Mouse (Mus musculus) cerebellum, adult 11 months (tissue): ENCODE measurements around the gene Klc4.

Source experiments
- DNase-seq: peaks from one replicate; pipeline ENCODE4 v3.0.0; 2022

The Klc4 gene

DNA sequence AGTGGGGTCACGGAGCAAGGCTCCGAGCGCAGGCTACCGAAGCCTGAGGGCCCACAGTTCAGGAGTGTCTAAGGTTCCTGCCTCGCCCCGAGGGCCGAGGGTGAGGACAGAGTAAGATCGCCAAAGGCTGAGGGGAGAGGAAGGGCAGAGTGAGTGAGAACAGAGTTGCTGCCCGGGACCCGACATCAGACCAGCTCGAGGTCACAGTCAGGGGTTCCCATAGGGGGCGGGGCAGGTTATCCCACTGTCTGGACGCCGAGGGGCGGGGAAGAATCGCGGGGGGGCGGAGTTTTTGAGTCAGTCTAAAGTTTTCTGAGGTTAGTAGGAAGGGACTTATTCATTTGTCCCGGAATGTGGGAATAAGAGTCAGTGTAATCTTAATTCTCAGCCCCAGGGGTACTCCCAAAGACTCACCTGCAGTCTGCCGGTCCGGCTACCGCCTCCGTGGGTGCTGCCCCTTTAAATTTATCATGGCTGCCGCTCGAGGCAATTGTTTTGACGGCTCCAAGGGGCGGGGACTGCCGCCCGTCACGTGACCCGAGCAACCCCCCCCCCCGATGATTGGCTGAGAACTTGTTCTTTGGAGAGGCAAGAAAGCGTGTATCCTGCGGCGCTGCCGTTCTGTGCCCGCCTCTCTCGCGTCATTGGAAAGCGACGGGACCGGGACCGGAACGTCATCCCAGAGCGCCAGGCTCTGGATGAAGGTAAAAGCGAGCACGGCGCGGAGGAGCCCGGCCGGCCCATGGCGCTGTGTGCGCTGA, at the start of gene Klc4, which contains the start of gene Mrpl2:
Gene Klc4 (minus strand): TSS at position 462 of the 761 bp plus-strand sequence.
Gene Mrpl2 (plus strand): TSS at position 669 of the 761 bp plus-strand sequence.
- DNase-seq, result peak; percentile 98

DNA sequence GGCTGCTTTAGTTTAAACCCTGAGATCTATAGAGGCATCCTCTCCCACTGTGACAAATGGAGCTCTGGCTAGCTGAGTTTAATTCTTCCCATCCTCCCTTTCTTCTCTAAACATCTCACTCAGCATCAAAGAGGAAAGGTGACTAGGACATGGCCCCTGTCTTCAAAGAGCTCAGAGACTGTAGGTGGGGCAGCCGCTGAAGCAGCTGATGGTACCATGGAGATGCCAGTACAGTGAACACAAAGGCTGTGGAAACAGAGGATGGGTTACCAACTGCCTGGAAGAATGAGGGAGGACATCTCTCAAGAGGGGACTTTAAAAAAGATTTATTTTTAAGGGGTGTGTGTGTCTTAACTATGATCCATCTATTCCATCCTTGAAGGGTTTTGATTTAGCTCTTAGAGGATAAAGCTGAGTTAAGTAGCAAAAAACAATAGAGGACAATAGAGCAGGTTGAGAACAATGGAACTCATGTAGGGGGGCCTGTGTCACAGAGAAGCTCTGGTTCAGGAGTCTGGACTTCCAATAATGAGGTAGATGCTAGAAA, 48.8 kb upstream of the Klc4 start:
- no peak for DNase-seq

DNA sequence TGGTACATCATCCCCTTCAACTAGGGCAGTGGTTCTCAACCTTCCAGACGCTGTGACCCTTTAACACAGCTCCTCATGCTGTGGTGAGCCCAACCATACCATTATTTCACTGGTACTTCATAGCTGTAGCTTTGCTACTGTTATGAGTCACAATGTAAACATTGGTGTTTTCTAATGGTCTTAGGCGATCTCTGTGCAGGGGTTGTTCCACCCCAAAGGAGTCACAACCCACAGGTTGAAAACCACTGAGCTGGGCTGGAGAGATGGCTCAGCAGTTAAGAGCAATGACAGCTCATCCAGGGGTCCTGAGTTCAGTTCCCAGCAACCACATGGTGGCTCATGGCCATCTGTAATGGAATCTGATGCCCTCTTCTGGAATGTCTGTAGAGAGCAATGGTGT, 45.6 kb upstream of the Klc4 start:
- DNase-seq, result no peak

DNA sequence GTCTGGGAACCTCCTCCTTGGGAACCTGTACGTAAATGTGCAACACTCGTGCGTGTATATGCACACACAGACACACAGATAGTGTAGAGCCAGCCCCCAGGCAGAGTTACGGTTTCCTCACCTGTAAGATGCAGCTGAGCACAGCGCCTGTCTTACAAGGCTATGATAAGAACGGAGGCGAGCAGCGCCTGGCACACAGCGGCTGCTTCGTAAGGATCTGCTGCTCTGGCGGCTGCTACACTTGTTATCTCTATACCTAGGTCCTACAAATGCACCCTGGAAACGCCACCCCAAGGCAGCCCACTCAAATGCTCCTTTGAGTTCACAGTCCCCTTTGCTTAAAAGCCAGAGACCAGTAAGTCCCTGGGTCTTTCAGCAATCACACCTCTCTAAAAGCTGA, 44.8 kb upstream of the Klc4 start:
- no peak for DNase-seq

DNA sequence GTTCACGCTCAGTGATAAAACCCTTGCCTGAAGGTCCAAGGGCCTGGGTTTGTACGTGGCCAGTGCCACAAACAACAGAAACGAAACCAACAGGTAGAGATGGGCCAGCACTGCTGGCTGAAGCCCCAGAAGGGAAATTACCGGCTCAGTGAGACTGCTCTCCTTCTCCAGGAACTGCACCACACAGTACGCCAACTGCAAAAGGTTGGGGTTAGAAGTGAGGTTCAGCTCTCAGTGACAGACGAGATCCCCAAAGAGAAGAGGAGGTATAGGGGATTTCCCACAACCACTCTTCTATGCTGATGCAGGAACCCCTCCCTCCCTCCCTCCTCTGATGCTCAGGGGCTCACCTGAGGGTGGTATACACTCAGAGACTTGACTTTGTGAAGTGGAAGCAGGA, 40.1 kb upstream of the Klc4 start:
- DNase-seq, result no peak

DNA sequence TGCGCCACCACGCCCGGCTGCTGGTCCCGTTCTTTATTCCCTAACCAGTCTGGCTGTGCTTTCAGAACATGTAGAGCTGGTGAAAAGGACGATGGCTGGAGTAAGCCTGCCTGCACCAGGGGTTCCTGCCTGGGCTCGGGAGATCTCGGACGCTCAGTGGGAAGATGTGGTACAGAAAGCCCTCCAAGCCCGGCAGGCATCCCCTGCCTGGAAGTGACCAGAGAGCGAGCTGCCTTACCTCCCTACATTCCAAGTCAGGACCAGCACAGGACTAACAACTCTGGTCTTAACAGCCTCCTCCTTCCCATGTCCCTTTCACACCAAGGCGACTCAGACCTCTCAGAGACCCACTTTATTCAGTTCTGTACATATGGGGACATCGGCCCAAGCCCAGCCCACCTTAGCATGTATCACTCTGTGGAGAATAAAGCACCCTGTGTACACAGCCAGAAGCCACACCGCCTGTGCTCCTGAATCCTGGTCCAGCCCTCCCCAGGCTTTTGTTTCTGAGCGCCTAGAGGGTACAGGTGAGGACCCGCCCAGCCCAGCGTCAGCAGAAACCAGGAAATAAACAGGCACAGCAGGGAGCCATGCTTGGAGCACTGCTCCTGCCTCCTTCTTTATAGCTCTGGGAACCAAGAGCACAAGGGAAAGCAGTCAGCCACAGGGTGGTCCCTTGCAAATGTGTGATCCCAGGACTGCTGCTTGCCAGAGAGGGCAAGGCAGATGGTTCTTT, 37.0 kb upstream of the Klc4 start:
- DNase-seq, result no peak

DNA sequence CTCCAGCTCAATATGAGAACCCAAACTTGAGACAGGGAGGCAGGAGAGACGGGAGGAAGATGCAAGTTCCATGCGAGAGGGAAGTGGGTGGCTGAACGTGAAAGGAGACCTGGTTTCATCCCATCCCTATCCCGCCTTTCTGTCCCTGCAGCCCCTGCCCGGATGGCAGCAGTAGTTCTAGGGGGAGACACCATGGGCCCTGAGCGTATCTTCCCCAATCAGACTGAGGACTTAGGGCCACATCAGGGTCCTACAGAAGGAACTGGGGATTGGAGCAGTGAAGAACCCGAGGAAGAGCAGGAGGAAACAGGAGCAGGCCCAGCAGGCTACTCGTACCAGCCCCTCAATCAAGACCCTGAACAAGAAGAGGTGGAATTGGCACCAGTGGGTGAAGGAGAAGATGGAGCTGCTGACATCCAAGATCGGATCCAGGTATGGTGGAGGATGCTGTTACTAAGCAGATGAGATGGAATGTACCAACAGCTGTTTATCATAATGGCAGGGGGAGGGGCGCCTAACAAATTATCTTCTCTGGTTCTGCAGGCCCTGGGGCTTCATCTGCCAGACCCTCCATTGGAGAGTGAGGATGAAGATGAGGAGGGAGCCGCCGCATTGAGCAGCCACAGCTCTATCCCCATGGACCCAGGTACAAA, 35.8 kb upstream of the Klc4 start:
- no peak for DNase-seq

DNA sequence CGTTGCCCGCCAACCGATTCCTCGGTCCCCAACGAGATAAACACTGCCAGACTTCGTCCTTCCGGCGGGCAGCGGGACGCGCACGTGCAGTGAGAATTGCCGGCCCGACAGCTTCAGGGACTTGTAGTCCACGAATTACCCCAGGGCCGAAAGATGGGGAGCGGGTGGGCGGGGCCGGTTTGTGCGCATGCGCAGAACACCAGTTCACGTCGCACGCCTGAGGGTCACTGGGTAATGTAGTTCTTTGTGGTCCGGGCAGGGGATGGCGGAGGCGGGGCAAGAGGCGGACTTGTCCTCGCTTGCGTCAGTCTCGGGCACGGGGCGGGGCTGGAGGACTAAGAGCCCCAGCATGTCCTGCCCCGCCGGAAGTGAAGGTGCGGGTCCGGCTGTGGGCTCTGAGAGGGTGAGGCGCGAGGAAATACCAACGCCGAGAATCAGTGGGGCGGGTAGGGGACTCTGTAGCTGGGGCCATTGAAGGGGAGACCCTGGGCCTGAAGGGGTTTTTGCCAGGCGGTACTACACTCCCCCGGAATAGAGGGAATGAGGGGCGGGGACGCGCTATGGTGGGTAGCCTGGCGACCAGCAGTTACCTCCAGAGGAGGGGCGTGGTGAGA, 35.0 kb upstream of the Klc4 start, which contains the start of gene Klhdc3:
Gene Klhdc3 (minus strand): TSS at position 155 of the 614 bp plus-strand sequence.
- peak; percentile 98 for DNase-seq

DNA sequence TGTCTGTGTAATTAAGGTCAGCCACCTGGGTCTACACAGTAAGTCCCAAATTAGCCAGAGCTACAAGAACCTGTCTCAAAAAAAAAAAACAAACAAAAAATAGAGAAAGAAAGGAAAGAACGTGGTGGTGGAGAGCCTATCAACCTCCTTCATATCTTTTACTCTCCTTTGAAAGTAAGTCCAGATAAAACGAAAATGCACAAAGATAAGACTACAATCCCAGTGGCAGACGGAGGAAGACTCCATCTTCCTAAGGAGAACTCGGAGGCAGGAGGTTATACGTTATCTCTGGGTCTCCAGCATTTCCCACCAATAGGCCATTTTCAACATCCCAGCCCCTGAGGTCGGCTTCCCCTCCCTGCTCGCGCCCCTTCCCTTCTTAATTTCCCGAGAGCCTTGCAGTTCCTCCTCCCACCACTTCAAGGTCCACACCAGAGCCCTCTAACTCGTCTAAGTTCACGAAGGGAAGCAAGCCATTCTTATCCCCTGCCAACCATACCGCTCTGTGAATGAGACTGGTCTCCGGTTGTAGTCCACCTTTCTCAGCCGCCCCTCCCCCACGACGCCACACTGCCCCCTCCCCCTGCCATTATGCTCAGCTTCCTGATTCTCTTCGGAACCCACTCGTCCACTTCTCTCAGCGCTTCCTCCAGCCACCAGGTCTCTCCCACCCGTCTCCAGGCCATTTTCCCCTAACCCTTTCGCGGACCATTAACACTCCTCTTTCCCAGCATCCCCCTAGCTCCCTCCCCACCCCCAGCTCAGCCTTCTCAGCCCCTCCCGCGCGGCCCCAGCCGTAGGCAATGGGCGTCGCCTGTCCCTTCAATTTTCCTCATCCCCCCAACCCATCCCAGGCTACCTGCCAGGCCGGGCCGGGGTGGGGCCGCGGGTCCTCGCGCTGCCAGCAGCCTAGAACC, 34.3 kb upstream of the Klc4 start:
- DNase-seq, result no peak

DNA sequence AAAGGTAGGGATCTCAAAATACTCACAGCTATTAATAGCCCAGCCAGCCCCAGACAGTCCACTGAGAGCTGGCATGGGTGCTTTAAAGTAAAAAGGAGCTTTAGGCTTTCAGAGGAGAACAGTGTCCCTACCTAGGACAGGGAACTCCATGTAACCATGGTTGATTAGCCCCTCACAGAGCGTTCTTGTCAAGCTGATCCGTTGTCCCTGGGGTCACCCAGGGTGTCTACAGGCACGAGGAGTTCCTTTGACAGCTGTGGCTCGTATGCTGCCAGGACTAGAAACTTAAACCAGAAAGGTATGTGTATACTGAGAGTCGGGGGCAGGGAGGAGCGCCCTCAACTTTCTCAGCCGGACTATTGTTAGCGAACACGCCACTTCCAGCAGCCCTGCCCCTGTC, 33.1 kb upstream of the Klc4 start:
- DNase-seq, result no peak

DNA sequence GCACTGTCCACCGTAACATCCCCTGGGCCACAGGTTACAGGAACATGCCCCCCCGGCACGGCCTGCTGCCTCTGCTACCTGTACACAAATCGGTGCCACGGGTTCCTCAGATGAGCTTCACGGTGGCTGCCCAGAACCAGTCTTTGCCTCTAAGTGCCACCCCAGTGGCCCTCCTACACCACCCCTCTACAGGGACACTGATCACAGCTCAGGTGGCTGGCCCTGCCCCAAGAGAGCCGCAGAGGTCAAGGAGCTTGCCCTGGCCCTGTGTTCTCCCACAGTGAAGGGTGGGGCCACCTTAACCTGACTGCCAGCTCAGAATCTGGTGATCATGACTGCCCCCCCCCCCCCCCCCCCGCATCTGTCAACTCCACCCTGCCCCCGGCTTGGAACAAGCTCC, 32.6 kb upstream of the Klc4 start, which contains the start of gene Mea1:
Gene Mea1 (plus strand): TSS at position 378 of the 400 bp plus-strand sequence.
- DNase-seq, result no peak

DNA sequence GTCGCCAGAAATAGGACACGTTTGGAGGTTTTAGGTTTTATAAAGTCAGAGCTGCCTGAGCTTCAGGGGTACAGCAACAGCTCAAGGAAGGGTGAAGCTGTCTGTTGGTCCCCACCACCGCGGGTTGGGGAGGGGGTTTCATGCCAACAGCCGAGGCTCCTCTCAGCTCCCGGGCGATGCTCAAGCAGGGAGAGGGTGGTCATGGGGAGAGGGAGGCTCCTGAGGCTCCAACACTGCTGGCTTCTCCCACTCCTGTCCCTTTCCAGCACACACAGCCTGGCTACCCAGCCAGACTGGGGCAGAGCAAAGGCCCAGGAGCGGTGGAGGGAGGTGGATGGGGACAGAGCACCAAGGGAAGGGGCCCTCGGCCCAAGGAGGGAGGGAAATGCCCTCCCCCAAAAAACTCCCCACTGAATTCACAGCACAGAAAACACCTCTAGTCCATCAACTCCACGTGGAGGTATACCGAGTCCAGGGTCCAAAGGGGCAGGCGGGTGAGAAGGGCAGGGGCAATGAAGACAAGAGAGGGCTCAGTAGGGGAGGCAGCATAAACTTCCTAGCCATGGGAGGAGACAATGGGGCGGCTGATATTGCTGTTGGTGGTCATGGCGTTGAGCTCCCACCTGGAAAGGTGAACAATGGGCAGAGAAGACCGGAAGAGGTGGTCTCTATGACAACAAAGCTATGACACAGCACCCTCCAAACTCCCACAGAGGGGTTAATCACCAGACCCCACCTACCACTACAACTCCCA, 28.9 kb upstream of the Klc4 start:
- DNase-seq, result no peak

DNA sequence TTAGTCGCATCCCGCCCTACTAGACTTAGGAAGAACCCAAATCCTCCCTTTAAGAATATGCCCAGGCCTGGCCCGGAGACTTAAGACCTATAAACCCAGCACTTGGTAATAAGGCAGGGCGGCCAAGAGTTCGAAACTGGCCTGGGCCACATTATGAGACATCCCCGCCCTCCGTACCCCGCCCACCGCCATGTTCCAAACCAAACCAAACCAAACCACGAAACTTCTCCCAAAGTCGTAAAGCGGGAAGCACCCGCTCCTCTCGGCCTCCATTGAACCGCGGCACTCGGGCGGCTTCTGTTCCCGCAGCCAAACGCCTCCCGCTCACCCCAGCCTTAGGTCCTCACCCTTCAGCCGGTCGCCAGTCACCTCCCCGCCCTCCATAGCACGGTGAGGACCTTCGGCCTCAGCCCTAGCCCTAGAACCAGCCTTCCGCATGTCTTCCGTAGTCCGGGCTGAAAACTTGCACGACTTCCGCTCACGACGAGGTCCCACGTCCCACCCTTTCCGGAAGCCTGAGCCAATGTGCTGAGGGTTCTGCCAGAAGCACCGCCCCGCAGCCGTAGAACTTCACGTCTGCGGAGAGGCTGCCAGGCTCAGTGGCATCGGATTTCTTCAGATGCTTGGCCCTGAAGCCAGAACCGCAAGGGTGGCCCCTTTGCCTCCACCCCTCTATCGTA, 28.2 kb upstream of the Klc4 start, which contains the start of gene Rrp36:
Gene Rrp36 (minus strand): TSS at position 503 of the 680 bp plus-strand sequence.
- DNase-seq, result peak; percentile 79

DNA sequence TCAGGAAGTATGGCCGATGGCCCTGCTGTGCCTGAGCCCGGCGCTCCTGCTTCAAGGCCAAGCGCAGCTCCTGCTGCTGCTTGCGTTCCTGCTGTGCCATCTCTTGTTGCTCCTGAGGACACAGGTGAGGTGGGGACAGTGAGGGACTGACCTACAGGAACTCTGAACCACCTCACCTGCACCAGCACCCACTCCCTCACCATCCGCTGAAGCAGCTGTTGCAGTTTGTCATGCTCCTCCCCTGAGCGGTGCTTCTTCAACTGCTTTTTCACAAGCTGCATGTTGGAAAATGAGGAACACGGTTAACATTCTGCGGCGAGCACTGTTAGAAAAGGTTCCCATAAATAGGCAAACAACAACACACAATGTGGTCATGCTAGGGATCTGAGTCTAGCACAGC, 24.1 kb upstream of the Klc4 start:
- no peak for DNase-seq

DNA sequence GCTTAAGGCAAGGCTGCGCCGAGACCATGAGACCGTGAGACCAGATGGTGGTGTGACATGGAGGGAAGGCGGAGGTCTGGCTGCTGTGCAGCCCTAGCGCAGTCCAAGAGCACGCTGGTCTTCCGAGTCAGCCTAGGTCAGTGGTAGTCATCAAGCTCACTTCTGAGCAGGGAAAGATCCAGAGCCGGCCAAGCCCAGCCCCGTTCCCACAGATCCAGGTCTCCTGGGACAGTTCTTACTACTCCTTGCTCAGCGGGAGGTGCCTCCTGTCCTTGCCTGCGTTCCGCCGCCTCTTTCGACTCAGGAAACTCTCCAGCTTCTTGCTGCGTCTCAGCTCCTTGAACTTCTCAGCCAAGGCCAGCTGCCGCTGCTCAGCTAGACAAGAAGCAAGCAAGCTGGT, 21.9 kb upstream of the Klc4 start:
- DNase-seq, result no peak

DNA sequence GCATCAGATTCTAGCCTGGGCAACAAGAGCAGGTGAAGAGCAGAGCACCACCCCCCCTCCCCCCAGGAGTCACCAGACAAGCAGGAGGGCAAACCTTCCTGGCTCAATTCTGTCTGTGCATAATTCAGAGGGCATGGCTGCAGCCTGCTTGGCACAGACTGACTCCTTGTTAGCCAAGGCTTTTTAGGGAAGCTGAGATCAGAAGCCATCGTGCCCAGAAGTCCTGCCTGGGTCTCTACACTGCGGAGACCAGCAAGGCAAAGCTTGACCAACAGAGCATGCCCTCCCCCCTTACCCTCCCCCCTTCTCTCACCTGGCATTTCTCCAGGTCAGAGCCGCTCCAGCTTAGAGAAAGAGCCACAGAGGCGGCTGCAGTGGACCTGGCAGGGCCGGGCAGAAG, 16.9 kb upstream of the Klc4 start:
- DNase-seq, result peak; percentile 64

DNA sequence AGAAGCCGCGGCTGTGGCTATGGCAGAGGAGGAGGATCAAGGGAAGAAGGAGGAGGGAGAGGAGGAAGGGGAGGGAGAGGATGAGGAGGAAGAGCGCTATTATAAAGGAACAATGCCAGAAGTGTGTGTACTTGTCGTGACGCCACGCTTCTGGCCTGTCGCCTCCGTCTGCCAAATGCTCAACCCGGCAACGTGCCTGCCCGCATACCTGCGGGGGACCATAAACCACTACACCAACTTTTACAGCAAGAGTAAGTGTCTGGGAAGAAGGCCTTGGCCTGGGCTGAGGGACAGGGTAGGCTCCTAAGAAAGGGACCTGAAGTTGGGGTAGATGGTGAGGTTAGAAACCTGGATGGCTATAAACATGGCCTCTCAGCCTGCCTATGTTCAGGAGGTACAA, 16.2 kb upstream of the Klc4 start:
- DNase-seq, result no peak

DNA sequence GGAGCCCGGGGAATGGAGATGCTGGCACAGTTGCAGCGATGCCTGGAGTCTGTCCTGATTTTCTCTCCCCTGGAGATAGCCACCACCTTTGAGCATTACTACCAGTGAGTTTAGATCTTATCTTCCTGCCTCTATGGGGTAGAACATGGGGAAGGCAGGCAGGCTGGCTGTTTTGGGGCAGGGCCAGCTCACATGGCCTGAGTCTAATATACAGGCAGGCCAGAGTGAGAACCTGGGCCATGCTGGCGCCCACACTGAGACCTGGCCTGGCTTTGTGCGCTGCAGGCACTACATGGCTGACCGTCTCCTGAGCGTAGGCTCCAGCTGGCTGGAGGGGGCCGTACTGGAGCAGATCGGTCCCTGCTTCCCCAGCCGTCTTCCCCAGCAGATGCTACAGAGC, 15.5 kb upstream of the Klc4 start:
- DNase-seq, result peak; percentile 69

DNA sequence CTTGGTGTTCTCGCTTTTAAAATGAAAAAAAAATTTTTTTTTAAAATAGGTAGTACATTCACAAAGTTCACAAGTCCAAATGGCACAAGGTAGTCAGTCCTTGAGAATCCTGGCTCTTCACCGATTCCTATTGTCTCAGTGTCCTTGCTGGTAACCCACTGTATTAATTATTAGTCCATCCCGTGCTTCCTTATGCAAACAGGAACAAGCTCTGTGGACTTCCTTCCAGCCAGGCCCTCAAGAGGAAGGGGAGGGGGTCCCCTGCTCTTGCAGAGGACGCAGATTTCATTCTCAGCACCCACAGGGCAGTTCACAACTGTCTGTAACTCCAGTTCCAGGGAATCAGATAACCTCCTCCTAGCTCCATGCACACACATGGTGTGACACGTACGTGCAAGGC, 10.2 kb upstream of the Klc4 start:
- DNase-seq, result no peak
